Mouse (Mus musculus): ENCODE results near the gene Cdca7.

- TF ChIP-seq GATA1 (IDR thresholded peaks at IDR 0.05; ENCODE audit: borderline replicate concordance, low read length) (no peak), FLI1 (IDR thresholded peaks at IDR 0.05; ENCODE audit: low read length) (no peak)
These were observed 32.1 kb downstream of the Cdca7 start for GRCm38 (mm10) chr2:72507855-72508635.
